Mouse (Mus musculus) small intestine, adult 2 months (tissue): Measurements from ENCODE around the gene Pi4k2b.

Experiments
- CTCF ChIP-seq: fragments of 200-500 bp; IDR thresholded peaks from 2 replicates; pipeline ENCODE4 v1.5.1; 2012; ENCODE audit warnings: low read depth, mild to moderate bottlenecking, control low read depth, inconsistent platforms, low read length, moderate library complexity, mixed read lengths; ENCODE audit not compliant: insufficient replicate concordance, insufficient read length; ENCODE audit errors: extremely low read depth
- POLR2A ChIP-seq: fragments of 200-500 bp; IDR thresholded peaks from 2 replicates; pipeline ENCODE4 v1.6.1; 2012; ENCODE audit warnings: low read depth, mild to moderate bottlenecking, control low read depth, inconsistent platforms, low read length, moderate library complexity

GRCm38 (mm10) chr5:52774267-52774666, 32.9 kb downstream of the Pi4k2b start:
- TF ChIP-seq CTCF (no peak), POLR2A (no peak)
